Mouse (Mus musculus) heart, embryonic 16.5 days (tissue): ENCODE measurements around the gene Gm17026. TPM values are rescaled to one million over a fixed set of nuclear protein-coding genes. Genes with fewer than 3 reads are reported as not detected.
"Not testable (repeated sequence)": the region's sequence is repeated elsewhere in the genome, so short reads cannot be mapped to it uniquely, and the experiment has no call there.

Source experiments
- ATAC-seq: fragments of 200-750 bp; cut with Nextera tagmentation; replicated peaks from 2 replicates; pipeline ENCODE4 v1.8.0; 2017; ENCODE audit warnings: moderate number of reproducible peaks; ENCODE audit not compliant: insufficient read depth, low FRiP score; ENCODE audit errors: extremely low read depth
- H3K27ac ChIP-seq: fragments of 300-500 bp; sonication (generic); 2 replicates; pipeline ENCODE4 v1.5.1; 2014; ENCODE audit warnings: mild to moderate bottlenecking, low read length, control low read depth, moderate library complexity
- H3K27me3 ChIP-seq: fragments of 300-500 bp; sonication (generic); 2 replicates; pipeline ENCODE4 v1.6.1; 2014; ENCODE audit warnings: low read length, mixed read lengths; ENCODE audit not compliant: control insufficient read depth, insufficient read depth
- H3K36me3 ChIP-seq: fragments of 300-500 bp; sonication (generic); 2 replicates; pipeline ENCODE4 v1.6.1; 2014; ENCODE audit not compliant: control insufficient read depth, insufficient read depth
- H3K4me1 ChIP-seq: fragments of 300-500 bp; sonication (generic); 2 replicates; pipeline ENCODE4 v1.6.1; 2014; ENCODE audit warnings: low read length, mixed read lengths; ENCODE audit not compliant: control insufficient read depth, insufficient read depth
- H3K4me2 ChIP-seq: fragments of 300-500 bp; sonication (generic); 2 replicates; pipeline ENCODE4 v1.6.1; 2014; ENCODE audit warnings: low read depth, mild to moderate bottlenecking, control low read depth, low read length
- H3K4me3 ChIP-seq: fragments of 300-500 bp; sonication (generic); 2 replicates; pipeline ENCODE4 v1.5.1; 2014; ENCODE audit warnings: mild to moderate bottlenecking, control low read depth, low read length
- H3K9ac ChIP-seq: fragments of 300-500 bp; sonication (generic); 2 replicates; pipeline ENCODE4 v1.6.1; 2014; ENCODE audit warnings: low read length, control low read depth
- H3K9me3 ChIP-seq: fragments of 300-500 bp; sonication (generic); replicated peaks from 2 replicates; pipeline ENCODE4 v1.6.1; 2016; ENCODE audit warnings: low read length; ENCODE audit not compliant: control insufficient read depth
- WGBS: fragments of 180-500 bp; shearing (Covaris S2); extraction: QIAGEN DNeasy Blood & Tissue Kit; methylation state at CpG from one replicate; pipeline ENCODE4 v1.1.7; 2014; 5-methylcytosine and 5-hydroxymethylcytosine counted together
- microRNA-seq: library from miRNA; unstranded; fragments of <30 nt; microRNA quantifications from one replicate; pipeline ENCODE4, GENCODE M21; 2017
- polyA plus RNA-seq: library from polyadenylated mRNA; unstranded; fragments of >200 nt; fragmentation: Nextera tagmentation; extraction: Ambion mirVana; gene quantifications from 2 replicates; pipeline ENCODE4 v1.2.1, GENCODE M21; 2015

The Gm17026 gene
- polyA plus RNA-seq = not detected in 2 replicates

- no CpG with 5 or more reads among the region's 3 CpGs for WGBS
Observed at GRCm38 (mm10) chr14:42259948-42260347, at the start of gene Gm17026. TSS of gene Gm17026 (minus strand) at chr14:42260048.

GRCm38 (mm10) chr14:42297258-42297657 is 37.4 kb upstream of the Gm17026 start, which contains the start of gene Gm9611:
TSS of gene Gm9611 (minus strand) at chr14:42297358.
- H3K4me3 ChIP-seq, H3K9me3 ChIP-seq, H3K27me3 ChIP-seq, H3K4me2 ChIP-seq, H3K27ac ChIP-seq, H3K36me3 ChIP-seq, H3K9ac ChIP-seq, H3K4me1 ChIP-seq, ATAC-seq: not testable (repeated sequence)
- WGBS = 50% methylated on average over 1 of the region's 3 CpGs

More at GRCm38 (mm10) chr14:42259948-42260347, at the start of gene Gm17026:
- not testable (repeated sequence) for H3K27me3 ChIP-seq, H3K4me1 ChIP-seq, H3K27ac ChIP-seq, H3K4me3 ChIP-seq, H3K9ac ChIP-seq, H3K9me3 ChIP-seq, ATAC-seq, H3K36me3 ChIP-seq, H3K4me2 ChIP-seq

GRCm38 (mm10) chr14:42216766-42217537 is 42.9 kb downstream of the Gm17026 start:
- not testable (repeated sequence) for ATAC-seq

More at GRCm38 (mm10) chr14:42216766-42217537, 42.9 kb downstream of the Gm17026 start:
- H3K9me3 ChIP-seq, H3K4me1 ChIP-seq, H3K27ac ChIP-seq, H3K27me3 ChIP-seq, H3K36me3 ChIP-seq, H3K9ac ChIP-seq, H3K4me2 ChIP-seq, H3K4me3 ChIP-seq: not testable (repeated sequence)
- WGBS = 64% methylated on average over 8 of the region's 10 CpGs

Small RNA genes within 50 kb of the gene (microRNA-seq; reads per million reads assigned to microRNA genes)
- gene Gm25208 (not detected), gene Gm25892 (not detected)

Other genes starting within 250 kb of the Gm17026 start
- gene Gm7951, start 142.7 kb downstream of the Gm17026 start, polyA plus RNA-seq = not detected in 2 replicates
- gene Gm17027, start 97.4 kb downstream of the Gm17026 start, polyA plus RNA-seq = not detected in 2 replicates
- gene Gm3573, start 69.3 kb downstream of the Gm17026 start, polyA plus RNA-seq = not detected in 2 replicates
- not detected in 2 replicates for gene Gm9611, start 37.3 kb upstream of the Gm17026 start, polyA plus RNA-seq
- not detected in 2 replicates for gene Gm7995, start 50.2 kb upstream of the Gm17026 start, polyA plus RNA-seq
- gene Gm8005, start 179.6 kb upstream of the Gm17026 start, polyA plus RNA-seq = not detected in 2 replicates
- not detected in 2 replicates for gene Gm8011, start 203.8 kb upstream of the Gm17026 start, polyA plus RNA-seq
- not detected in 2 replicates for gene Gm8020, start 242.3 kb upstream of the Gm17026 start, polyA plus RNA-seq